Mouse (Mus musculus): ENCODE results near the gene Gm17555. TPM values are rescaled to one million over a fixed set of nuclear protein-coding genes. Genes with fewer than 3 reads are reported as not detected.

Gm17555 gene
- total RNA-seq, 1 experiment from 2014 or later = not detected

Other genes starting within 250 kb of the Gm17555 start
- gene Fgf7, start 180.4 kb upstream of the Gm17555 start, total RNA-seq (2017) = 0.32 to 0.68 TPM in 2 of 3 replicates, not detected in the other
- gene Fam227b, start 63.1 kb upstream of the Gm17555 start, total RNA-seq (2017) = 0.48 TPM in 1 of 3 replicates, not detected in the others
- 1.4 to 6.0 TPM (median 4.1 TPM) in 3 replicates for gene Dtwd1, start 63.0 kb upstream of the Gm17555 start, total RNA-seq (2017)